Mouse (Mus musculus) c-Kit-positive CD71-positive TER-119-positive erythroid progenitor cells, embryonic 14.5 days (primary cell): ENCODE data around the gene Pigm.
A peak's percentile ranks its signal among the peaks of the same experiment; 100 is the strongest.

Experiments
- DNase-seq: peaks from one replicate; pipeline ENCODE4 v3.0.0-alpha.2; 2013; ENCODE audit warnings: low spot score

The Pigm gene

GRCm38 (mm10) chr1:172376198-172376667, at the start of gene Pigm:
Pigm (plus strand) TSS chr1:172376546.
- peak; percentile 96 for DNase-seq

- DNase-seq: no peak
These were observed 49.7 kb upstream of the Pigm start for GRCm38 (mm10) chr1:172326684-172327083.

- DNase-seq: no peak
These were observed 48.9 kb upstream of the Pigm start for GRCm38 (mm10) chr1:172327206-172328001.

- no peak for DNase-seq
These were observed 48.3 kb upstream of the Pigm start for GRCm38 (mm10) chr1:172328041-172328440.

- DNase-seq: no peak
These were observed 47.9 kb upstream of the Pigm start for GRCm38 (mm10) chr1:172328461-172328860.

GRCm38 (mm10) chr1:172329131-172329530, 47.2 kb upstream of the Pigm start, which contains the start of gene Kcnj9:
Kcnj9 (minus strand) TSS chr1:172329318.
- DNase-seq: no peak

GRCm38 (mm10) chr1:172329616-172330015, 46.7 kb upstream of the Pigm start:
- no peak for DNase-seq

GRCm38 (mm10) chr1:172331422-172331947, 44.9 kb upstream of the Pigm start:
- no peak for DNase-seq

- no peak for DNase-seq
These were observed 43.4 kb upstream of the Pigm start for GRCm38 (mm10) chr1:172332925-172333324.

GRCm38 (mm10) chr1:172333512-172333911, 42.8 kb upstream of the Pigm start:
- no peak for DNase-seq

GRCm38 (mm10) chr1:172335804-172336203, 40.5 kb upstream of the Pigm start:
- no peak for DNase-seq

GRCm38 (mm10) chr1:172337411-172338185, 38.7 kb upstream of the Pigm start:
- DNase-seq: no peak

GRCm38 (mm10) chr1:172340729-172341321, 35.5 kb upstream of the Pigm start, which contains the start of gene Kcnj10:
Kcnj10 (plus strand) TSS chr1:172341210.
- DNase-seq: peak; percentile 56

- no peak for DNase-seq
These were observed 35.0 kb upstream of the Pigm start for GRCm38 (mm10) chr1:172341386-172341785.

- no peak for DNase-seq
These were observed 33.6 kb upstream of the Pigm start for GRCm38 (mm10) chr1:172342729-172343128.

GRCm38 (mm10) chr1:172343914-172344313, 32.4 kb upstream of the Pigm start:
- no peak for DNase-seq

GRCm38 (mm10) chr1:172344820-172345219, 31.5 kb upstream of the Pigm start:
- no peak for DNase-seq

GRCm38 (mm10) chr1:172346707-172347106, 29.6 kb upstream of the Pigm start:
- no peak for DNase-seq

GRCm38 (mm10) chr1:172347382-172347781, 29.0 kb upstream of the Pigm start:
- DNase-seq: no peak

GRCm38 (mm10) chr1:172349504-172349903, 26.8 kb upstream of the Pigm start:
- no peak for DNase-seq

GRCm38 (mm10) chr1:172349916-172350812, 26.2 kb upstream of the Pigm start:
- no peak for DNase-seq
